8 mouse cellular contexts compared by ENCODE assay signal in genomic region chr1:80722647-80723046, GRCm38 (mm10). TPM values are rescaled to one million over a fixed set of nuclear protein-coding genes. Genes with fewer than 3 reads are reported as not detected.
DNase-seq lines count a peak whose midpoint lies in the region; ATAC-seq lines count a peak whose summit lies in the region.

No protein-coding gene starts in this region.

- no peaks in the 10 kb centered on the region for H3K27me3 ChIP-seq in forebrain, embryonic 14.5 days (replicated peaks; ENCODE audit: control insufficient read depth, insufficient read depth, low read length)
- H3K27me3 ChIP-seq in forebrain, embryonic 13.5 days: no peaks in the 10 kb centered on the region

- no peak overlapping the region for H3K9ac ChIP-seq in forebrain, embryonic 14.5 days (ENCODE audit: low read length)
- H3K9ac ChIP-seq in forebrain, embryonic 13.5 days: no peak overlapping the region

- H3K4me3 ChIP-seq in forebrain, embryonic 14.5 days (ENCODE audit: low read depth, low read length): no peak overlapping the region
- no peak overlapping the region for H3K4me3 ChIP-seq in forebrain, embryonic 13.5 days

- ATAC-seq in forebrain, embryonic 14.5 days: no peak
- ATAC-seq in forebrain, embryonic 13.5 days: no peak

- no peaks in the 10 kb centered on the region for H3K36me3 ChIP-seq in forebrain, embryonic 14.5 days (ENCODE audit: control insufficient read depth, insufficient read depth, low read length)
- no peaks in the 10 kb centered on the region for H3K36me3 ChIP-seq in forebrain, embryonic 13.5 days (ENCODE audit: poor library complexity, severe bottlenecking)

- WGBS in forebrain, embryonic 14.5 days: 30% methylated on average over 4 of the region's 4 CpGs
- 38% methylated on average over 4 of the region's 4 CpGs for WGBS in forebrain, embryonic 13.5 days

- H3K4me2 ChIP-seq in forebrain, embryonic 14.5 days (ENCODE audit: low read length): no peak overlapping the region
- no peak overlapping the region for H3K4me2 ChIP-seq in forebrain, embryonic 13.5 days

- no peaks in the 10 kb centered on the region for H3K9me3 ChIP-seq in forebrain, embryonic 14.5 days (replicated peaks; ENCODE audit: control insufficient read depth, low read length)
- no peaks in the 10 kb centered on the region for H3K9me3 ChIP-seq in forebrain, embryonic 13.5 days (replicated peaks)

- DNase-seq in forebrain, embryonic 14.5 days (ENCODE audit: low spot score): peak; percentile 24
- peak; percentile 81 to 85 for DNase-seq in B cell, adult 2 months
- DNase-seq in adrenal gland, postnatal 14 days: peak; percentile 73
- peak; percentile 8 to 23 for DNase-seq in gastrocnemius, adult 8-10 months (ENCODE audit: low spot score in 2 of 2)
- DNase-seq in left cerebral cortex, adult 18-20 months (ENCODE audit: low spot score in 2 of 2): peak; percentile 45 to 53
- peak; percentile 51 for DNase-seq in retina, embryonic 14.5 days (ENCODE audit: low spot score)
- peak; percentile 77 for DNase-seq in thymus, postnatal 14 days

- no peaks in the 10 kb centered on the region for H3K4me1 ChIP-seq in forebrain, embryonic 14.5 days (ENCODE audit: control insufficient read depth, insufficient read depth, low read length)
- H3K4me1 ChIP-seq in forebrain, embryonic 13.5 days: no peaks in the 10 kb centered on the region

- H3K27ac ChIP-seq in forebrain, embryonic 14.5 days (ENCODE audit: low read depth, low read length): no peak overlapping the region
- H3K27ac ChIP-seq in forebrain, embryonic 13.5 days: no peak overlapping the region

RNA-seq across cellular contexts. Expression of gene Dock10, which starts 35.7 kb away (rescaled TPM):
- 1.6 and 1.9 TPM in 2 replicates for polyA plus RNA-seq in forebrain, embryonic 14.5 days (2014; fragmentation: Nextera tagmentation; extraction: Ambion mirVana)
- 1.3 and 2.2 TPM in 2 replicates for polyA plus RNA-seq in forebrain, embryonic 13.5 days (2015; fragmentation: Nextera tagmentation; extraction: Ambion mirVana)
- total RNA-seq in adrenal gland, postnatal 14 days (2021): 22.5 and 31.7 TPM in 2 replicates
- total RNA-seq in gastrocnemius, adult 8-10 months (2022): 1 to 10 TPM in 3 of 4 experiments, under 1 TPM in 1; 0.92 to 2.0 (median 1.6) TPM
- total RNA-seq in left cerebral cortex, adult 18-20 months (2021): 10 to 100 TPM; 20.8 to 28.3 TPM

Comparison
In these comparisons a context has a peak if more than half of its experiments do, and no peak if none do; other contexts are left out.
1. DNase-seq: peak in every context shown above with its lines; median percentile 83 in B cell, adult 2 months; 77 in thymus, postnatal 14 days; 73 in adrenal gland, postnatal 14 days; 51 in retina, embryonic 14.5 days; 49 in left cerebral cortex, adult 18-20 months; 24 in forebrain, embryonic 14.5 days; 16 in gastrocnemius, adult 8-10 months.